Mouse (Mus musculus): Measurements from ENCODE around the gene Sigirr.

GRCm38 (mm10) chr7:141072017-141072745, 28.2 kb downstream of the Sigirr start:
- TF ChIP-seq CTCF (IDR thresholded peaks at IDR 0.05; ENCODE audit: low read depth, low read length) (peak; percentile 86), POLR2A (IDR thresholded peaks at IDR 0.05; ENCODE audit: insufficient read depth, low read length) (no peak)
